Mouse (Mus musculus): ENCODE results near the gene Vmn2r88. TPM values are rescaled to one million over a fixed set of nuclear protein-coding genes. Genes with fewer than 3 reads are reported as not detected.
"Not testable (repeated sequence)": the region's sequence is repeated elsewhere in the genome, so short reads cannot be mapped to it uniquely, and the experiment has no call there.

Vmn2r88 gene
- not detected in 2 replicates for polyA plus RNA-seq (2016; fragmentation: Nextera tagmentation; extraction: Ambion mirVana)

GRCm38 (mm10) chr14:51410520-51410919 lies at the start of gene Vmn2r88:
Vmn2r88 (plus strand) TSS chr14:51410820.
- ATAC-seq (ENCODE audit: insufficient number of reproducible peaks, low FRiP score), result no peak
- H3K4me2 ChIP-seq, result no peak within 1 kb of the TSS
- no peaks in the 10 kb centered on the region for H3K4me1 ChIP-seq (replicated peaks)
- H3K9ac ChIP-seq, result no peak within 1 kb of the TSS
- WGBS, result 77% methylated on average over 1 of the region's 1 CpGs
- H3K9me3 ChIP-seq (replicated peaks), result no peaks in the 10 kb centered on the region
- no peak within 1 kb of the TSS for H3K27ac ChIP-seq (ENCODE audit: poor library complexity, severe bottlenecking)
- no peaks in the 10 kb centered on the region for H3K36me3 ChIP-seq
- no peak within 1 kb of the TSS for H3K4me3 ChIP-seq
- no peaks in the 10 kb centered on the region for H3K27me3 ChIP-seq (replicated peaks)

GRCm38 (mm10) chr14:51361456-51361855 lies 49.2 kb upstream of the Vmn2r88 start, which contains the start of gene Gm7247:
Gm7247 (plus strand) TSS chr14:51361756.
- no peak within 1 kb of the TSS for H3K4me3 ChIP-seq
- 0 out of 2 replicates have a peak, but pooled peaks cover 3% of the 10 kb centered on the region for H3K4me1 ChIP-seq (replicated peaks)
- 86% methylated on average over 1 of the region's 1 CpGs for WGBS
- peaks cover 6% of the 10 kb centered on the region; the same call in 1 of the 2 replicates for H3K27me3 ChIP-seq (replicated peaks)
- H3K36me3 ChIP-seq, result no peaks in the 10 kb centered on the region
- H3K4me2 ChIP-seq, result no peak within 1 kb of the TSS
- H3K9me3 ChIP-seq (replicated peaks), result no peaks in the 10 kb centered on the region
- H3K27ac ChIP-seq (ENCODE audit: poor library complexity, severe bottlenecking), result no peak within 1 kb of the TSS
- no peak within 1 kb of the TSS for H3K9ac ChIP-seq
- no peak for ATAC-seq (ENCODE audit: insufficient number of reproducible peaks, low FRiP score)

DNA sequence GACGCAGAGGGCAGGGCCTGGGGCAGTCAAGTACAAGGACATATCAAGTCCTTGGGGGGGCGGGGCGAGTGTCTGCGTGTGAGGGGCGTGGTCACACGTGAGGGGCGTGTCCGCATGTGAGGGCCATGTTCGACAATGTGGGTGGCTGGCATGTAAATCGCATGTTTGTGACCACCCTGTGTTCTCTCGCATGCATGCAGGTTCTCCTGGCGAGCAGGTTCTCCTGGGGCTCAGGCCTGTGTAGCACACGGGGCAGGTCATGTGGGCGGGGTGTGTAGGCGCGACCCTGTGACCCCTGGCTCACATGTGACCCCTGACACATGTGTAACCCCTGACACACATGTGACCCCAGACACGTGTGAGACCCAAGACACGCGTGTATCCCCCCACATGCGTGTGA lies 27.8 kb upstream of the Vmn2r88 start:
- Histone ChIP-seq H3K9me3 (replicated peaks) (peaks cover 24% of the 10 kb centered on the region), H3K4me3 (no peak overlapping the region), H3K9ac (no peak overlapping the region), H3K4me1 (replicated peaks) (no peaks in the 10 kb centered on the region), H3K4me2 (no peak overlapping the region), H3K27me3 (replicated peaks) (no peaks in the 10 kb centered on the region), H3K36me3 (no peaks in the 10 kb centered on the region), H3K27ac (ENCODE audit: poor library complexity, severe bottlenecking) (no peak overlapping the region)
- 89% methylated on average over 20 of the region's 20 CpGs for WGBS
- ATAC-seq (ENCODE audit: insufficient number of reproducible peaks, low FRiP score), result peak; percentile 36; the same call in 1 of the 2 replicates

DNA sequence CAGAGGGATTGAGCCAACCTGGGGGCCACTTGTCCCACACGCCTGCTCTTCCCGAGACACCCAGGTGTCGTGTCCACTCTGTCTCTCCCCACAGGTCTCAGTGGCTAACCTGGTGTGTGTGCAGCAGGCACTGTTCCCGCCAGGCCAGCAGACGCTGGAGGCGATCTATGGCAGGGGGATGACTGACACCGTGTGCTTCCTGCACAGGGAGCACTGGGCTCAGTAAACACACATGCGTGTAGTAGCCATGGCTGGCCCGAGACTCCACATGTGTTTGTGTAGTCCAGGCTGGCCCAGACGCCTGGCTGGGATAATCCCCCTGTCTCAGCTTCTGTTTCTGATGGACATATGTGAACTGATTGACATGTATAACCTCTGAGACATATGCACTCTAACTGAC lies 26.3 kb upstream of the Vmn2r88 start:
- 89% methylated on average over 10 of the region's 10 CpGs for WGBS
- Histone ChIP-seq H3K36me3 (no peaks in the 10 kb centered on the region), H3K27me3 (replicated peaks) (no peaks in the 10 kb centered on the region), H3K4me2 (no peak overlapping the region), H3K9me3 (replicated peaks) (peaks cover 29% of the 10 kb centered on the region), H3K4me1 (replicated peaks) (no peaks in the 10 kb centered on the region), H3K27ac (ENCODE audit: poor library complexity, severe bottlenecking) (no peak overlapping the region), H3K4me3 (no peak overlapping the region), H3K9ac (no peak overlapping the region)
- ATAC-seq (ENCODE audit: insufficient number of reproducible peaks, low FRiP score), result no peak

DNA sequence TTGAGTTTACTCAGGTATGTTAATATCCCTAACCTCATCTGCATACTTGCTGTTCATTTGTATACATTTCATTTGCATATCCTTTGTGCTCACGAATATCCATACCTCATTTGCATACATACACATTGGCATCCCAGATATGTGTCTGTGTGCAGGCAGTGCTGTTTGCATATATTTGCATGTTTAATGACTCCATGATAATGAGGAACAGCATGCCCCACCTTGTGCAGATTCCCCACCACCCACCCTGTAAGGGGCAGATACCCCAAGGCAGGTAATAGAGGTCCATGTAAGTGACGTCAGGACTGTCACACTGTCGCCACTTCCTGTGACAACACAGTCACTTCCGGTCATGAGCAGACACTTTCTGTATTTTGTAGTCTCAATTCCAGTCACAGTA lies 24.9 kb upstream of the Vmn2r88 start:
- 85% methylated on average over 4 of the region's 4 CpGs for WGBS
- H3K27ac ChIP-seq (ENCODE audit: poor library complexity, severe bottlenecking), result no peak overlapping the region
- H3K4me1 ChIP-seq (replicated peaks), result no peaks in the 10 kb centered on the region
- H3K27me3 ChIP-seq (replicated peaks), result no peaks in the 10 kb centered on the region
- no peak overlapping the region for H3K4me3 ChIP-seq
- ATAC-seq (ENCODE audit: insufficient number of reproducible peaks, low FRiP score), result no peak
- no peak overlapping the region for H3K4me2 ChIP-seq
- H3K9me3 ChIP-seq (replicated peaks), result peaks cover 29% of the 10 kb centered on the region
- no peaks in the 10 kb centered on the region for H3K36me3 ChIP-seq
- no peak overlapping the region for H3K9ac ChIP-seq

GRCm38 (mm10) chr14:51387768-51388167 lies 22.9 kb upstream of the Vmn2r88 start:
- no peaks in the 10 kb centered on the region for H3K36me3 ChIP-seq
- peaks cover 27% of the 10 kb centered on the region for H3K9me3 ChIP-seq (replicated peaks)
- H3K4me3 ChIP-seq, result no peak overlapping the region
- no peaks in the 10 kb centered on the region for H3K4me1 ChIP-seq (replicated peaks)
- ATAC-seq (ENCODE audit: insufficient number of reproducible peaks, low FRiP score), result no peak; the same call in 1 of the 2 replicates
- H3K27me3 ChIP-seq (replicated peaks), result no peaks in the 10 kb centered on the region
- H3K4me2 ChIP-seq, result no peak overlapping the region
- H3K27ac ChIP-seq (ENCODE audit: poor library complexity, severe bottlenecking), result no peak overlapping the region
- 93% methylated on average over 8 of the region's 8 CpGs for WGBS
- no peak overlapping the region for H3K9ac ChIP-seq

GRCm38 (mm10) chr14:51388222-51388621 lies 22.4 kb upstream of the Vmn2r88 start:
- Histone ChIP-seq H3K4me2 (no peak overlapping the region), H3K9me3 (replicated peaks) (peaks cover 23% of the 10 kb centered on the region), H3K27ac (ENCODE audit: poor library complexity, severe bottlenecking) (no peak overlapping the region), H3K4me1 (replicated peaks) (no peaks in the 10 kb centered on the region), H3K27me3 (replicated peaks) (no peaks in the 10 kb centered on the region), H3K9ac (no peak overlapping the region), H3K36me3 (no peaks in the 10 kb centered on the region), H3K4me3 (no peak overlapping the region)
- no peak for ATAC-seq (ENCODE audit: insufficient number of reproducible peaks, low FRiP score)
- WGBS, result 92% methylated on average over 9 of the region's 9 CpGs

- 63% methylated on average over 2 of the region's 2 CpGs for WGBS
Observed at GRCm38 (mm10) chr14:51423885-51424284, 13.3 kb downstream of the Vmn2r88 start.

GRCm38 (mm10) chr14:51430138-51430537 lies 19.5 kb downstream of the Vmn2r88 start:
- not testable (repeated sequence) for H3K4me1 ChIP-seq (replicated peaks); ATAC-seq (ENCODE audit: insufficient number of reproducible peaks, low FRiP score); H3K4me2 ChIP-seq; H3K36me3 ChIP-seq; H3K27ac ChIP-seq (ENCODE audit: poor library complexity, severe bottlenecking); H3K9ac ChIP-seq; H3K4me3 ChIP-seq; H3K27me3 ChIP-seq (replicated peaks)
- peaks cover 11% of the 10 kb centered on the region for H3K9me3 ChIP-seq (replicated peaks)

More at GRCm38 (mm10) chr14:51423885-51424284, 13.3 kb downstream of the Vmn2r88 start:
- H3K36me3 ChIP-seq, result no peaks in the 10 kb centered on the region
- H3K27ac ChIP-seq (ENCODE audit: poor library complexity, severe bottlenecking), result no peak overlapping the region
- H3K27me3 ChIP-seq (replicated peaks), result no peaks in the 10 kb centered on the region
- ATAC-seq (ENCODE audit: insufficient number of reproducible peaks, low FRiP score), result no peak
- H3K4me3 ChIP-seq, result no peak overlapping the region
- H3K4me1 ChIP-seq (replicated peaks), result no peaks in the 10 kb centered on the region
- H3K4me2 ChIP-seq, result no peak overlapping the region
- H3K9ac ChIP-seq, result no peak overlapping the region
- H3K9me3 ChIP-seq (replicated peaks), result 0 out of 2 replicates have a peak, but pooled peaks cover 2% of the 10 kb centered on the region

DNA sequence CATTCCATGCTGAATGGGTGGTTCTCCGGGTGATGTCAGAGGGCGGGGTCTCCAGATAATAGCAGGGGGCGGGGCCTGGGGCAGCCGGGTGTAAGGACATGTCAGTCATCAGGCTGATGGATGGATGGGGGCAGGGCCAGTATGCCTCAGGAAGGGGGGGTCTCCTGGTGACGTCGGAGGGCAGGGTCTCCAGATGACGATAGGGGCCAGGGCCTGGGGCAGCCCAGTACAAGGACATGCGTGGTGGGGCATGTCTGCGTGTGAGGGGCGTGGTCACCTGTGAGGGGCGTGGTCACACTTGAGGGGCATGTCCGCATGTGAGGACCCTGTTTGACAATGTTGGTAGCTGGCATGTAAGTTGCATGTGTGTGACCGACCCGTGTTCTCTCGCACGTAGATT lies 23.9 kb downstream of the Vmn2r88 start:
- no peak overlapping the region for H3K4me2 ChIP-seq
- H3K36me3 ChIP-seq, result no peaks in the 10 kb centered on the region
- ATAC-seq (ENCODE audit: insufficient number of reproducible peaks, low FRiP score), result peak; percentile 48
- H3K9me3 ChIP-seq (replicated peaks), result peaks cover 27% of the 10 kb centered on the region
- H3K9ac ChIP-seq, result no peak overlapping the region
- no peaks in the 10 kb centered on the region for H3K27me3 ChIP-seq (replicated peaks)
- 88% methylated on average over 16 of the region's 16 CpGs for WGBS
- no peak overlapping the region for H3K4me3 ChIP-seq
- H3K4me1 ChIP-seq (replicated peaks), result no peaks in the 10 kb centered on the region
- H3K27ac ChIP-seq (ENCODE audit: poor library complexity, severe bottlenecking), result no peak overlapping the region

DNA sequence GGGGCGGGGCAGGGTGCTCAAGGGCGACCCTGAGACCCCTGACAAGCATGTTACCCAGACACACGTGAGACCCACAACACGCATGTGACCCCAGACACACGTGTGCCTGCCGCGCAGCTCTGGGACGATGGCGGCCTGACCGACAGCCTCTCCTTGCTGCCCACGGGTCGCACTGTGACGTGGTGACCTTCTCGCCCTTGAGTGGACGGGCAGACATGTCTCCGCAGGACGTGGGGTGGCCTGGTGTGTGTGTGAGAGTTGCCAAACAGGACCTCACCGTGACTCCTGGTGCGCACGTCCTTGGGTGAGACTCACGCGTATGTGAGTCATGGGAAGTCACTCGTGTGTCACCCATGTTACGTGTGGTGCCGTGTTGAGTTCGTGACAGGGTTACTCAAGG lies 24.4 kb downstream of the Vmn2r88 start:
- H3K4me1 ChIP-seq (replicated peaks), result no peaks in the 10 kb centered on the region
- no peaks in the 10 kb centered on the region for H3K36me3 ChIP-seq
- no peak overlapping the region for H3K9ac ChIP-seq
- no peak overlapping the region for H3K4me2 ChIP-seq
- H3K4me3 ChIP-seq, result no peak overlapping the region
- ATAC-seq (ENCODE audit: insufficient number of reproducible peaks, low FRiP score), result peak; percentile 15; the same call in 1 of the 2 replicates
- no peak overlapping the region for H3K27ac ChIP-seq (ENCODE audit: poor library complexity, severe bottlenecking)
- H3K9me3 ChIP-seq (replicated peaks), result peaks cover 27% of the 10 kb centered on the region
- H3K27me3 ChIP-seq (replicated peaks), result no peaks in the 10 kb centered on the region
- 93% methylated on average over 26 of the region's 26 CpGs for WGBS

GRCm38 (mm10) chr14:51438955-51439354 lies 28.3 kb downstream of the Vmn2r88 start:
- no peak for ATAC-seq (ENCODE audit: insufficient number of reproducible peaks, low FRiP score)
- Histone ChIP-seq H3K27me3 (replicated peaks) (no peaks in the 10 kb centered on the region), H3K9ac (no peak overlapping the region), H3K36me3 (no peaks in the 10 kb centered on the region), H3K27ac (ENCODE audit: poor library complexity, severe bottlenecking) (no peak overlapping the region), H3K9me3 (replicated peaks) (peaks cover 27% of the 10 kb centered on the region), H3K4me3 (no peak overlapping the region), H3K4me2 (no peak overlapping the region), H3K4me1 (replicated peaks) (no peaks in the 10 kb centered on the region)
- 84% methylated on average over 4 of the region's 4 CpGs for WGBS
